Mouse (Mus musculus) c-Kit-positive CD71-negative TER-119-negative erythroid progenitor cells, embryonic 14.5 days (primary cell): Measurements from ENCODE around the gene Pgap1.

Source experiments
- DNase-seq: peaks from one replicate; pipeline ENCODE4 v3.0.0-alpha.2; 2013; ENCODE audit warnings: low read depth

Gene Pgap1

DNA sequence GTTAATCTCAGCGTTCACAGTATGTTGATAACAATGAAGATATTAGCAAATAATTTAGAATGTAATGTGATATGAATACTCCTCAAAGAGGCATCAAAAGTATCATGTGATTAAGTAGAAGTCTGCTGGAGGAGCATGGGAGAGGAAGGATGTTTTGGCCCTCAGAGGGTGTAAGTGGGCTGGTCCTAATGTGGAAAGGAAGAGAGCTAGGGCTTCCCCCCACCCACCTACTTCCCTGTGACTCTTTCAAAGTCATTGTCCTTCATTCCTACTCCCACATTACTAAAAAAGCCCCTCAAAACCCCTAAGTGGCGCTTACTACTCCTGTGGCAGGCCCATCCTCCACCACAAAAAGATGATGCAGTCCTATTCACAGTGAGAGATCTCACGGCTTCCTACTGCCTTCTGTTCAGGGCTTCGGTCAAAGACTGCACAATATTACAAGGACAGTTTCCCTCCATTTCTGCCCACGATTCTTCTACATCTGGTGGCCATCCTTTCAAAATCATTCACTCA lies 37.4 kb downstream of the Pgap1 start:
- no peak for DNase-seq

DNA sequence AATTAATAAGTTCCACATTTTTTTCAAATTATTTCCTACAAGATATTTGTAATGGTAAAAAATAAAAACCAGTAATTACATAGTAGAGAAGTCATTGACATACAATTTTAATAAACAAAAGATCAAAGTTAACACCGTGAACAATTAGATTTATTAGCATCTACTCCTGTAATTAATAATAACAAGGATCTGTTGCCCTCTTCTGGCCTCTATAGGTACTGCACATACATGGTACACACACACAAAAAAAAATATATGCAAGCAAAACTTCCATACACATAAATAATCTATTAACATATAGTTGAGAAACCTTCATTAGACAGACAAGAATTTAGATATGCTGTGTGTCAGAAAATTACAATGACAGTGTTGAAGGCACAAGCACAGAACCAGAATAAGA lies 43.6 kb downstream of the Pgap1 start:
- DNase-seq: peak; percentile 10

DNA sequence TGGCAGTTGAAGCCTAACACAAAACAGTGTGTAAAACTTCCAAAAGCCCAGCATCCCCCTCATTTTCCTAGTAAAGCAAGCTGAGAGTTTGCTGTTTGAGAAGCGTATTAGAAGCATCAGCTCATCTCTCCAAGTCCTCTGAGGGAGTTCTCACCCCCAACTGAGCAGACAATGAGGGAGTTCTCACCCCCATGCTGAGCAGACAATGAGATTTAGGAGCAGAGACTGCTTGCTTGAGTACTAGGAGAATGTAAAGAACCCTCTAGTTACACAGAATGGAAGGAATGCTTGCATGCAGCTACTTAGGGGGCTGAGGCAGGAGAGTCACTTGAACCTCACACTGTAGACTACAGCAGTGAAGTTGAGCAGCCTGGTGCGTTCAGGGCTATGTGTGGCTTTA lies 59.0 kb downstream of the Pgap1 start:
- no peak for DNase-seq

DNA sequence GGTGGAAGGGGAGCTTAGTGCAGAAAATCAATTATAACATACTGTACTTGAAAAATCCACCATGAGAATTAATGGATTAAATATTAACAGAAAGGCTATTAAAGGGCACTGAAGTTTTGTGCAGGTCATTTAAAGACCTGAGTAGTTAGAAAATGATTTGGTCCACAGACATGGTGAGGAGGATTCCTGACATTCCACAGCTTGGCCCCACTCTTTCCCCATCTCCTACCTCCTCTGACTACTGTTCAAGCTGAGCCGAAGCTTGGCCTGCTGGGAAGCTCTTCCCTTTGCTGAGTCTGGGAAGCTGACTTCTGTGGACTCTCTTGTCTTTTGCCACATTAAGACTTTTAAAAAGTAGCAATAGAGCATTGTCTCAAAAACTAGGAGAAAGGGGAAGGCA lies 61.2 kb downstream of the Pgap1 start:
- no peak for DNase-seq

DNA sequence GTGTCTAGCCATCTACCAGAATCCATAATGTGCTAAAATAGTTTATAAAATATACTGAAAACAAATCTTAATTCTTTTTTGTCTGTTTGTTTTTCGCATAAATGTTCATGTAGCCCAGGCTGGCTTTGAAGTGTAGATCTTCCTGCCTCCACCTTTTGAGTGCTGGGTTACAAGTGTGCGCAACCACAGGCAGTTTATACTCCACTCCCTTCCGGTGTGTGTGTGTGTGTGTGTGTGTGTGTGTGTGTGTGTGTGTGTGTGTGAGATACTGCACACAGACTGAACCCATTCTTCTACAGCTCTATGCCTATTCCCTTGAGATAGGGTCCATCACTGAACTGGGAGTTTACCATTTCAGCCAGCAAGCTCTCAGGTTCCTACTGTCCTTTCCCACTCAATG lies 64.0 kb downstream of the Pgap1 start:
- no peak for DNase-seq

DNA sequence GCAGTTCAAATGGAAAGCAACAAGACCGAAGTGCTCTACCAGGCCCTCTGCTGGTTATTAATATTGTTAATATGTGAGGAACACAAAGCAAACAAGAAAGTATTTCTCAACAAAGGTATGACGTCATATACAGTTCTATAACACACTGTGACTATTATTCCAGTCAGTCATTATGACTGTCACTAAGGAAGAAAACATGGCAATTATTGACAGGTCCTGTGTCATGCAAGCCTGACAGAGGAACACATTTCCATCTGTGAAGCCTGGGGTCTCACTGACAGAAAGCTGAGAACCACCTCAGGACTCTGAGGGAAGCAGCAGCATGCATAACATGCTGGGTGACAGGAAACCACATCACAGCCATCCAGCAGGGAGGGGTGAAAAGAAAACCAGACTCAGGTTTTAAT lies 65.0 kb downstream of the Pgap1 start:
- DNase-seq: no peak

DNA sequence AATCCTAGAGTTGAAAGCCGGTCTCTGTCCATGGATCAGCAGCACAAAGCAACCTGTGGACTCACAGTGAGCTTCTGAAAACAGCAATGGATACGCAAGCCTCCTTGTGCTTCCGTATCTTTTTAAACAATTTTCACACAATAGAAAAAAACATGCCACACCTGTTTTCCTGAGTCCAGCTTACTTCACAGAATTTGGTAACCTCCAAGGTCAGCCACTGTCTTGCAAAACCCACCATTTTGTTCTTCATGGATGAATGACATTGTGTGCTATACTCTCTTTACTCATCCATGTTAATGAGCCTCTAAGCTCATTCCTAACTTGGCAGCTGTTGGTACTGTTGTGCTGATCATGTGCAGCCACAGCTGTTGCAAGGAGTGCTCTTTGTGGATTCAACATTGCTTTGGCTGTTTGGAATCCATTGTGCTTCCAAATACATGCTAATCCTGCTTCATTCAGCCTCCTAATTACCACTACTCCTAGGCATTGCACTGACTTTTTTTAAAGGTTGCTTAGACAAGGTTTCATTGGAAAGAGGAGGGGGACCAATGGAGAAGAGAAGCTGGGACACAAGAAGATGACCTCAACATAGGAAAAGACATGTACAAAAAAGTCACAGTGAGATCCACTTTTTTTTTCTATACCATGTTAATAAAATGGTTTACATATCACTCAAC lies 72.6 kb downstream of the Pgap1 start:
- DNase-seq: no peak

DNA sequence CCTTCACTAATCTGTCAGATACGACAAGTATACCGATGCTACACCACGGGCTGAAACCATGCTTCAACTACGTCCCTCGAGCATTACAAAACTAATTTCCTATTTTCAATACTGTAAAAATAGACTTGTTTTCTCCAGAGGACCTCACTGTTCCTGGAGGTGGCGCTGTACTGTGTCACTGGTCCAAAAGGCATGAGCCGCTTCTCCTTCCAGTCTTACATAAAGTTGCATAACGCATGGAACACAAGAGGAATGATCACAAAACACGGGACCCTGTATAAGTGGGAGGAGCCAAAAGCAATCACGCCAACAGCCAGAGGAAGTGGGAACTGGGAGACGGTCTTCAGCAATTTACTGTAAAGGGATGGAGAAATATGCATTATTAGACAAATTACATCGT lies 77.0 kb downstream of the Pgap1 start:
- no peak for DNase-seq

DNA sequence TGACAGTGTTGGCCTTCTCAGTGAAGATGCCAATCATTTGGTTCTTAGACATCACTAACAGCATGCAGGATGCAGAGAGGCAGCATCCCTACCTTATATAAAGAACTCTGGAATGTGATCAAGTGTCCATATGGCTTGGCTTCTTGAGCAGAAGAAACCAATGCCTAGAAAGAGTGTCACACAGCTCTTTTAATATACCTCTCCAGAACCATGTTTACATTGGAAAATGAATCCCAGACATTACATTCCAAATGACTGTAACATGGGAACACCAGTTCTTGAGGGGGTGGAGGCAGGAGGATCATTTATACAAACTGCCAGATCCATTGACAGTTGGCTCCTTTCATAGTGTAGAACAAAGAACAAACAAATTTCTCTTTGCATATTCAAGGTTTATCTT lies 88.8 kb downstream of the Pgap1 start:
- DNase-seq: no peak

DNA sequence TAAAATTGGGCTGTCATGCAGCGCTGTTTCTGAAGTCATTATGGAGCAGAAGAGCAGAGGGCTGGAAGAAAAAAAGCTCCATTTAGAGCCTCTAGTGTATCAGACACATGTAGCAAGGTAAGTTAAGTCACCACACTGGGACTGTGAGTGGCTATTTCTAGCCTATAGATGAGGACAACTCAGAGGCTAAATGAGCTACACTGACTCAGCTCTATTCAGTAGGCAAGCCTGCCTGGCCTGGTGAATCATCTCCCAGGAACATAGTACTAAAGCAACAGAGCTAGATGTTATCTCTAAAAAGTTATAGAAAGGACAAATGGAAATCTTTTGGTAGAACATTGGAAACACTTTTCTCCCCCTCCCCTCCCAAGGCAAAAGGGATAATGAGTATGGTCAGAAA lies 90.1 kb downstream of the Pgap1 start:
- DNase-seq: no peak

DNA sequence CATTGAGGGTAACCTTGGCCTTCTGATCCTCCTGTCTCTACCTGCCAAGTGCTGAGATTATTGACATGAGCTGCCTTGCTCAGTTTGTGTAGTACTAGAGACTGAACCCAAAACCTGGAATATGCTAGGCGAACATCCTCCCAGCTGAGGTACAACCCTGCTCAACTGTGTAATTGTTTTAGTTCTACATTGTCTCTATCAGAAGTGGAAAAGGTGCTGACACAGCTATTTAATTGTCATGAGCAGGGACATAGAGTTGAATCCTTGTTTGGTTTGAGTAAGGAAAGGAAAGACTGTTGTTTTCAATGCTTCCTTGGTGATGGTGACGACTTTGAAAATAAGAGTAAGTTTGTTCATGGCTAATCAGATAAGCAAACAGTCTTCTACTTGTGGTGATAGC lies 105.4 kb downstream of the Pgap1 start:
- DNase-seq: no peak

DNA sequence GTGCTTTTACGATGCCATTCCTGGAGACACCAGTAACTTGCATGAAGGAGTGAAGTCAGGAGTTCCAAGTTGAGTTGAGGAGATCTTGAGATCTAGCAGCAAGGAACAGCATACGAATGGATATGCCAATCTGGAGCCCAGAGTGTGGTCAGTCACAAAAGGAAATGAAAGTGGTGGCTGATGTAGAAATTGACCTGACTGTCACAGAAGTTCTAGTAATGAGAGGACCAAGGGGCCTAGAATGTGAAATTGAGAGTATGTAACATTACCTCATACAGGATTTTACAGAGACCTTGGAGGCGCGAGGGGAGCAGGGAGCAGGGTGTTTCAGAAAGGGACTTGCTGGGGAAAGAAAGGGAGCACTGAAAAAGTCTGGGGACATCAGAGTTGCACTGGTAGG lies 108.7 kb downstream of the Pgap1 start:
- DNase-seq: no peak

DNA sequence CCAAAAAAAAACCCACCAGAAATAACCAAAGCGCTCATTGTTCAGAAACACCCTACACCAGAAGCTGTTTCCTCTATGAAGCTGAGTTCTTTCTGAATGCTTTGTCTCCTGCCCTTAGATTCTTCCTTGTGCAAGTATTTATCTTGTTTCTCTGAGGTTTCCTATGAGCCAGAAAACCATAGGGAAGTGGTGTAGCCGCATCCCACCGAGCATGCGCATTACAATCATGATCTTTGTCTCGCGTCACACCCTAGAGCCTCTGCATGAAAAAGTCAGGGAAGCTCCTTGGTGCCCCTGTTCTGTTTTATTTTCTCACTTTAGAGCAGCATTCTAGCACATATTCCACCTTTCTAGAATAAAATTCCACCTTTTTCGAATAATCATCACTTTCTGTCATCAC lies 113.8 kb downstream of the Pgap1 start:
- peak; percentile 39 for DNase-seq

DNA sequence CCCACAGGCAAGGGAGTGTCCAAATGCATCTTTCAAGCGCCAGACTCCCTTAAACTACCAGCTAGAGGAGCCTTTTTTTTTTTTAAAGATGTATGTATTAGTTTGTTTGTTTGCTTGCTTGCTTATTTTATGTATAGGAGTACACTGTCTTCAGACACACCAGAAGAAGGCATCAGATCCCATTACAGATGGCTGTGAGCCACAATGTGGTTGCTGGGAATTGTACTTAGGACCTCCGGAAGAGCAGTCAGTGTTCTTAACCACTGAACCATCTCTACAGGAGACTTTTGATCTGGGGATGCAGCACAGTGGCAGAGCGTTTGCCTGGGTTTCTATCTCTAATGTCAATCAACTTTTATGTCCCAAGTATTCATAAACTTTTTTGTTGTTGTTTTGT lies 118.4 kb downstream of the Pgap1 start:
- no peak for DNase-seq

DNA sequence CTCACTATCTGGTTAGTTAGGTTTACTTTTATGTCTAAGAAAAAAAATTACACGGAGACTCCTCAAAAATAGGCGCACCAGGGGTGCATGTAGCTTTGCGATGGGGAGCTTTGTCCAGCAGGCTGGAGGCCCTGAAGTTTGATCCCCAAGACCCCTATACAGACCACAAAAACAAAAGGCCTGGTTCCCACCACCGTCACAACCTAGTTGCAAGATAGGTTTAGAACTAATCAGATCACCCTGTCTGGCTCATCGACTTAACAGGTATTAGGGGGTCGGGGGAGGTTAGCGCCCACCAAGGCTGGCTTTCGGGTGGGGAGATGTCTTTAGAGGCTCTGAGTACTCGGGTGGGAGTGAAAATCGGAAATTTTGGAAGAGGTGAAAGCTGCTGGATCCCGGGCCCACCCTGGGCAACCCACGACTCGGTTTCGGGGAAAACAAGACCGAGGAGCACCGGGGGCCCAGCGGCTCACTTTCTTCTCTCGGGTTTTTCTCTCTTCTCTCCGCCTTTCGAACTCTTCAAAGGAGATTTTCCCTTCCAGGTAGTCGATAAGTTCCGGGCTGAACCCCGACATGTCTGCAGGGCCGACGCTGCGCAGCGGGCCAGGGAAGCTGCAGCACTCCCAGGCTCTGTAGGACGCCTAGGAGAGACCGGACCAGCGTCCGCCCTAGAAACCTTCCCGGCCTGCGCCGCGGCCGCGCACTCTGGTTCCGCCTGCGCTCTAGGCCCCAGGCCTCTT lies 119.0 kb downstream of the Pgap1 start, which contains the start of gene Gtf3c3:
Gene Gtf3c3 (minus strand): TSS at position 632 of the 740 bp plus-strand sequence.
- DNase-seq: peak; percentile 50
